In the genomic region with DNA sequence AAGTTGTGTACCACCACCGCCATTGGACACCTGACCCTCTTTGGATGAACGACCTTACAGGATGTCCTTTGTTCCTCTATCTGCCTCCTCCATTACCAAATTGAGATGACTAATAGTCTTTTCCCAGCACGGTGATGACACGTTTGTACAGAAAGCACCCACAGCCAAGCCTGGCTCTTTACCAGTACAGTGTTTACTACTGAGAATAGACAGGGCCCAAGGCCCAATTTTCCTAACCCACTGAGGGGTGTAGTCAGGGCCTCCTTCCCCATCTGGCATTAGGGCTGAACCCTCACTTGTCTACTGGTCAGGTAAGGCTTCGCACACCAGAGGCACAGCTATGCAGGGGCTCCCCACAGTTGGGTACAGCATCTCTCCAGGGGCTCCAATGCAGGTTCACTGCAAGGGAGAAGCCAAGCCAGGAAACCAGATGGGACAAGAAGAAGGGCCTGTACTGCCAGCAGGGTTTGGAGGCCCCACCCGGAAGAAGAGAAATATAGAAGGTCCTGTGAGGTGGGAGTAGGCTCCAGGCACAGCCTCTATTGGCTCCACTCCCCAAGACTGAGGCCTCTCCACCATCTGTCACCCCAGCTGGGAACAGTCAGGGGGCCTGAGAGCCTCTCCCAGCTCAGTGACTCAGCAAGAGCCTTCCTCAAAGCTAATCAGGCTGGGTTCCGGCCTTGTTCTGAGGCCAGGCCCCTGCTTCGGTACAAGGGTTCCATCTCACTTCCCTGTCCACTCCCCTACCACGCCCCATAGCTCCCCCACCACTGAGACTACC, we compare ENCODE assay signal across 8 mouse cellular contexts. TPM values are rescaled to one million over a fixed set of nuclear protein-coding genes. Genes with fewer than 3 reads are reported as not detected.
DNase-seq lines count a peak whose midpoint lies in the region; ATAC-seq and TF ChIP-seq lines count a peak whose summit lies in the region.

No protein-coding gene starts in this region.

- 62% methylated on average over 9 of the region's 9 CpGs for WGBS in forebrain, embryonic 16.5 days
- 44% methylated on average over 9 of the region's 9 CpGs for WGBS in lung, embryonic 16.5 days
- 20% methylated on average over 9 of the region's 9 CpGs for WGBS in small intestine, adult 2 months

- no peak overlapping the region for H3K4me3 ChIP-seq in forebrain, embryonic 16.5 days (replicated peaks; ENCODE audit: low read length)
- H3K4me3 ChIP-seq in lung, embryonic 16.5 days (ENCODE audit: low read length), result no peak overlapping the region
- H3K4me3 ChIP-seq in small intestine, adult 2 months (ENCODE audit: low read depth, low read length), result peak overlapping the region; percentile 22; the same call in 1 of the 2 replicates

- DNase-seq in embryo, embryonic 9.5 days (ENCODE audit: extremely low spot score), result peak; percentile 24
- DNase-seq in embryo, embryonic 10 days (ENCODE audit: low spot score), result no peak
- peak; percentile 74 for DNase-seq in layer of hippocampus, adult 9-10 months (ENCODE audit: low spot score)

- peak overlapping the region; percentile 91 for H3K27ac ChIP-seq in forebrain, embryonic 16.5 days (ENCODE audit: low read length)
- peak overlapping the region; percentile 47 for H3K27ac ChIP-seq in lung, embryonic 16.5 days (ENCODE audit: low read length)
- H3K27ac ChIP-seq in small intestine, adult 2 months (ENCODE audit: insufficient read depth, low read depth, low read length), result peak overlapping the region; percentile 97

- peak; percentile 87 for ATAC-seq in cerebellum, adult (ENCODE audit: insufficient number of reproducible peaks, low FRiP score, low TSS enrichment)
- ATAC-seq in forebrain, embryonic 16.5 days, result peak; percentile 91
- ATAC-seq in hematopoietic stem cell, adult 5-6 weeks (replicated peaks in 1 of 2; ENCODE audit: insufficient read depth in 1 of 2, low FRiP score in 2 of 2, low TSS enrichment in 1 of 2, low read depth in 1 of 2, poor library complexity in 2 of 2, severe bottlenecking in 2 of 2), result peak; percentile 92 to 96
- peak; percentile 88 for ATAC-seq in lung, embryonic 16.5 days (ENCODE audit: low read depth)

- no peaks in the 10 kb centered on the region for H3K27me3 ChIP-seq in forebrain, embryonic 16.5 days (replicated peaks; ENCODE audit: control insufficient read depth, insufficient read depth, low read length)
- no peaks in the 10 kb centered on the region for H3K27me3 ChIP-seq in lung, embryonic 16.5 days (ENCODE audit: control insufficient read depth, insufficient read depth, low read depth, low read length)
- H3K27me3 ChIP-seq in small intestine, adult 2 months (ENCODE audit: control insufficient read depth, insufficient read depth, low read length), result no peaks in the 10 kb centered on the region

- no peaks in the 10 kb centered on the region for H3K9me3 ChIP-seq in forebrain, embryonic 16.5 days (ENCODE audit: control insufficient read depth, low read length)
- no peaks in the 10 kb centered on the region for H3K9me3 ChIP-seq in lung, embryonic 16.5 days (ENCODE audit: control insufficient read depth, low read length)

- TF ChIP-seq CTCF in small intestine, adult 2 months (IDR thresholded peaks at IDR 0.05; ENCODE audit: extremely low read depth, insufficient read length, insufficient replicate concordance, low read depth, low read length), result no peak

- peaks cover 4% of the 10 kb centered on the region; the same call in 1 of the 2 replicates for H3K36me3 ChIP-seq in forebrain, embryonic 16.5 days (ENCODE audit: control insufficient read depth, insufficient read depth)
- H3K36me3 ChIP-seq in lung, embryonic 16.5 days (ENCODE audit: control insufficient read depth, insufficient read depth, low read length), result no peaks in the 10 kb centered on the region
- H3K36me3 ChIP-seq in small intestine, adult 2 months (ENCODE audit: control insufficient read depth, insufficient read depth, low read length), result peaks cover 8% of the 10 kb centered on the region

- H3K9ac ChIP-seq in forebrain, embryonic 16.5 days (replicated peaks; ENCODE audit: low read depth, low read length), result 0 out of 2 replicates have a peak overlapping the region, but pooled peaks have one; percentile 19
- H3K9ac ChIP-seq in lung, embryonic 16.5 days (ENCODE audit: low read length), result peak overlapping the region; percentile 49

- H3K4me2 ChIP-seq in forebrain, embryonic 16.5 days (ENCODE audit: low read length), result no peak overlapping the region
- no peak overlapping the region for H3K4me2 ChIP-seq in lung, embryonic 16.5 days (ENCODE audit: low read depth, low read length)

- peaks cover 13% of the 10 kb centered on the region for H3K4me1 ChIP-seq in forebrain, embryonic 16.5 days (replicated peaks; ENCODE audit: control insufficient read depth, insufficient read depth, low read length)
- H3K4me1 ChIP-seq in lung, embryonic 16.5 days (replicated peaks; ENCODE audit: control insufficient read depth, insufficient read depth, low read length), result peaks cover 9% of the 10 kb centered on the region
- peaks cover 46% of the 10 kb centered on the region for H3K4me1 ChIP-seq in small intestine, adult 2 months (ENCODE audit: control insufficient read depth, insufficient read depth, insufficient read length, low read length)

- peak; percentile 35; the same call in 1 of the 2 replicates for TF ChIP-seq POLR2A in small intestine, adult 2 months (IDR thresholded peaks at IDR 0.05; ENCODE audit: low read depth, low read length)

RNA-seq across cellular contexts. Expression of a gene that starts 6.0 kb away (rescaled TPM):
- 3.0 and 3.7 TPM in 2 replicates for polyA plus RNA-seq in forebrain, embryonic 16.5 days (2015; fragmentation: Nextera tagmentation; extraction: Ambion mirVana)
- total RNA-seq in hematopoietic stem cell, adult 5-6 weeks (2017), result 26.2 and 39.0 TPM in 2 replicates
- 14.9 and 17.9 TPM in 2 replicates for polyA plus RNA-seq in lung, embryonic 16.5 days (2015; fragmentation: Nextera tagmentation; extraction: Ambion mirVana)
- polyA plus RNA-seq in small intestine, adult 2 months (2012; rRNA removed), result 148 and 353 TPM in 2 replicates

RNA-seq across cellular contexts. Expression of a gene that starts 7.9 kb away (rescaled TPM):
- not detected in 2 replicates for polyA plus RNA-seq in forebrain, embryonic 16.5 days (2015; fragmentation: Nextera tagmentation; extraction: Ambion mirVana)
- total RNA-seq in hematopoietic stem cell, adult 5-6 weeks (2017), result not detected in 2 replicates
- polyA plus RNA-seq in lung, embryonic 16.5 days (2015; fragmentation: Nextera tagmentation; extraction: Ambion mirVana), result 0.62 and 0.93 TPM in 2 replicates
- 0.76 and 2.9 TPM in 2 replicates for polyA plus RNA-seq in small intestine, adult 2 months (2012; rRNA removed)

RNA-seq across cellular contexts. Expression of a gene that starts 8.7 kb away (rescaled TPM):
- 22.9 and 39.8 TPM in 2 replicates for polyA plus RNA-seq in forebrain, embryonic 16.5 days (2015; fragmentation: Nextera tagmentation; extraction: Ambion mirVana)
- total RNA-seq in hematopoietic stem cell, adult 5-6 weeks (2017), result 3.7 and 9.9 TPM in 2 replicates
- 45.9 and 67.2 TPM in 2 replicates for polyA plus RNA-seq in lung, embryonic 16.5 days (2015; fragmentation: Nextera tagmentation; extraction: Ambion mirVana)
- 1.6 and 3.7 TPM in 2 replicates for polyA plus RNA-seq in small intestine, adult 2 months (2012; rRNA removed)

RNA-seq across cellular contexts. Expression of a gene that starts 12.5 kb away (rescaled TPM):
- 54.8 and 74.1 TPM in 2 replicates for polyA plus RNA-seq in forebrain, embryonic 16.5 days (2015; fragmentation: Nextera tagmentation; extraction: Ambion mirVana)
- total RNA-seq in hematopoietic stem cell, adult 5-6 weeks (2017), result 35.6 and 38.7 TPM in 2 replicates
- polyA plus RNA-seq in lung, embryonic 16.5 days (2015; fragmentation: Nextera tagmentation; extraction: Ambion mirVana), result 39.1 and 63.1 TPM in 2 replicates
- 9.5 and 26.4 TPM in 2 replicates for polyA plus RNA-seq in small intestine, adult 2 months (2012; rRNA removed)

RNA-seq across cellular contexts. Expression of a gene that starts 12.6 kb away (rescaled TPM):
- 21.1 and 29.9 TPM in 2 replicates for polyA plus RNA-seq in forebrain, embryonic 16.5 days (2015; fragmentation: Nextera tagmentation; extraction: Ambion mirVana)
- total RNA-seq in hematopoietic stem cell, adult 5-6 weeks (2017), result 0.30 and 0.69 TPM in 2 replicates
- polyA plus RNA-seq in lung, embryonic 16.5 days (2015; fragmentation: Nextera tagmentation; extraction: Ambion mirVana), result 4.5 TPM in 2 replicates
- 1.3 and 2.7 TPM in 2 replicates for polyA plus RNA-seq in small intestine, adult 2 months (2012; rRNA removed)

Comparison
In these comparisons a context has a peak if more than half of its experiments do, and no peak if none do; other contexts are left out.
1. H3K27ac ChIP-seq: peak in every context shown above with its lines; median percentile 97 in small intestine, adult 2 months; 91 in forebrain, embryonic 16.5 days; 47 in lung, embryonic 16.5 days.